Mouse (Mus musculus) adrenal gland, postnatal 10 days (tissue): ENCODE measurements around the gene Wnt9b. TPM values are rescaled to one million over a fixed set of nuclear protein-coding genes. Genes with fewer than 3 reads are reported as not detected.

ENCODE experiments used
- DNase-seq: peaks from one replicate; pipeline ENCODE4 v3.0.0; 2021; ENCODE audit warnings: mixed read lengths
- total RNA-seq, 2 experiments: library from RNA; stranded (reverse); gene quantifications; 2 replicates each; pipeline ENCODE4 v1.2.3; 2021

Wnt9b gene
- total RNA-seq, 2 experiments from 2014 or later, result 0.12 to 0.39 TPM

DNA sequence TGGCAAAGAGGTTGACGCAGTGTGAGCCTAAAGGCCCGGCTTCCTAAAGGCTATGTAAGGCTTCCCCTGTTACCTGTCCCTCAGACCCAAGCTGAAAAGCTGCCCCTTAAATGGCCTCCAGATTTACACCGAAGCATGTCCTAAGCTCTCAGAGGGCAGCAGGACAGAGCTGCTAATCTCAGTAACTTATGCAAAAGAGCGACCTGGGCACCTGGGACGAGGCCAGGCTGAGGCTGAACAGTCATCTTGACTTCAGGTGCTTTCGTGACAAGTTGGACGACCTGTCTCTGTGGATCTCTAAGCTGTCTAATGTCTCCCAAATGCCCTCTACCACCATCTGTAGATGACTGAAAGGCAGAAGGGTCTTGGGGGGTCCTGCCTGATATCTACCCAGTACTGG lies 17.3 kb downstream of the Wnt9b start:
- DNase-seq, result no peak

DNA sequence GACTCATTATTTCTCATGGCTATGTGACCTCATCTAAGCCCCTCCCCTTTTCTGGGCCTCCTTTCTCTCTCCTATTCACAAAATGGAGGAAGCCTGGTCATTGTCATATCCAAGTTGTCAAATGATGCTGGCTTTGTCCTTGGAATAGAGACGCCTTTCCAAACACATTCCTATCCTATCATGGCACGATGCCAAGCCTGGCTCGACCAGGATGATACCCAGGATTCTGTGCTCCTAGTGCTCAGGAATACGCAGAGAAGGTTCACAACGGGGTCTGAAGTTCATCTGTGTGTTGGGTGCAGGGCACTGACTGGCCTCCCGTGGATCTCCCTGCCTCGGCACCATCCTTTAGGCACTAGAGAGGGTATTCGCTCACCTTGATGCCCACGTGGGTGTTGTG lies 18.0 kb downstream of the Wnt9b start:
- no peak for DNase-seq

DNA sequence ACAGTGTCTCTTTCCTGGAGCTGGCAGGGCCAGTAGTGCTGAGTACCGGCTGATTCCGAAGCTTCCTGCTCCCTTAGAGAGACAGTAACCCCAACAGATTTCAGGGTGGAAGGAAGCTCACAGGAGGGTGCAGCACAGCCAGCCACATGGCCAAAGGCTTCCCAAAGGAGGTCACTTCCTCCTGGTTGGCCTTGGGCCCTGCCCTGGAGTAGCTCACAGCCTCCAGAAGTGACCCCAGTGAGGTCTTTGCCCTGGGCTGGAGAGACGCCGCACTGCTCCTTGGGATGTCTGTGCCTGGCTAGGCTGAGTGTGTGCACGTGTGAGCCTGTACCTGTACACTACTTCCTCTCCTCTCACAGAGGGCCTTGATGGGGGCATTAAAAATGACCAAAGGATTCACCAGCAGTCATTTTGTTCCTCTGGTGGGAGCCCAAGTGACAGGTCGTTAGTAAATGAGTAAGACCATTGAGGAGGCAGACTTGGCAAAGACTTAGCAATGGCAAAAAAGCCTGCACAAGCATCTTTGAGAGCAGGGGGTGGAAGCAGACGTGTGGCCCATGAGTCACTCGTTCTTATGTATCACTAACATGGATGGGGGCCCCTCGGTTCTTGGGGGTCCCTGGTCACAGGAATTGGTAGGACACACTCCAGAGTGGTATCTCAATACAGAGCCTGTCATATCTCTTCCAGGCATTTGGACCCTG lies 20.2 kb downstream of the Wnt9b start:
- no peak for DNase-seq

DNA sequence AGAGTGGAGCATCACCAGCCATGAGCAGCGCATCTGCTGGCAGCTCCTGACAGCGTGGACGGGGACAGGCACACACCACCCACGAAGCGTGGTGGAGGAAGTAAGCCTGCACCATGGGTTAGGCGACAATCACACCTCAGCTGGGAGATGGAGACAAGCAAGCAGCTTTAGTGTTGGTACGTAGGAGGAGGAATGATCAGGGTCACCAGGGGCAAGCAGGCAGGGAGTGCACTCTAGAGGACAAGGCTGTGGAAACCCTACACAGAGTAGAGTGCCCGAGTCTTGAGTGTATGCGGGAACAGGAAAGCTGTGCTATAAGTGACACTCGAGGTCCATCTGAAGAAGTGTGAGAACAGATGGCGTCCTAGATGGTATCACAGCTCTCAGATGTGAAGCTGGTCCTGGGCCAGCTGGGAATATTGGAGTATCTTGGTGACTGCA lies 25.3 kb downstream of the Wnt9b start:
- no peak for DNase-seq

DNA sequence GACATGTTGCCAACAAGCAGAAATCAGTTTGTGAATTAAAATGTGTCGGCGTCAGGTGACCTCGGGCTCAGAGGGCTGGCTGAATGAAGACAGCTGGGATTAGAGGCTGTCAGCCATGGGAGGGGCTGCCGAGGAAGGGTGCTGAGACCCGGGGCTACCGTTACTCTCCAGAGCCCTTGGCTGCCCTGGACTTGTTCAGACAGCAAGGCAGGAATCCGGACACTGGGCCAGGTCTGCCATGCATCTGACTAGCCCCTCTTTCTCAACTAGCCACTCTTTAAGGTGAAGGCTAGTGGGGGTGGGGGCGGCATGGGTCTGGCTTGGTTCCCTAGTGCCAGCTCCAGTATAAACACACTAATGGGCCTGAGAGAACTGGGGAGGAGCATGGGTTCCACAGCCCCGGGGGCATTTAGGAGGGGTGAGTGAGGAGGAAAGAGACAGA lies 27.6 kb downstream of the Wnt9b start:
- no peak for DNase-seq

DNA sequence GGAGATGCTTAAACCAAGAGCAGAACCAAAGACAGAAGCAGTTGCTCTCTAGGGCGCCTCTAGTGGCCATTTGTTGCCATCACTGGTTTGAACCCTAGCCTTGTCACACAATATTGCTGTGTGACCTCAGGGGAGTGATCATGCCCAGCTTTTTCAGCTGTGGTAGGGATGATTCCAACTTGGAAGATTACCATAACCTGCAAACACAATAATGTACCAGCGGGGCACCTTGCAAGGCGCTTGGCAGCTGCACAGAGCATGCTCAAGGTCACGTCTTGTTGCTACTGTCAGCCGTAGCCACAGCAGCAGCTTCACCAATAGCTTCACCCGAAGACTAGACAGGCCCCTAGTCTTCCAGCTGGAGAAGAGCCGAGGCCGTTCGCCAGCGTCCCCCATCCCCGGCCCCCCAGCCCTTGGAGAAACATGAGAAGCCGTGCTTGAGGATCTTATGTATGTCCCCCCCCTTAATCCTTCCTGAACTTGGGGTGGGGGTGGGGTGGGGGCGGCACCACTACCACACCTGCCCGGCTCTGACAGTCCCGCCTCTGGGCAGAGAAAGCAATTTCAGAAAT lies 28.1 kb downstream of the Wnt9b start:
- peak; percentile 35 for DNase-seq

DNA sequence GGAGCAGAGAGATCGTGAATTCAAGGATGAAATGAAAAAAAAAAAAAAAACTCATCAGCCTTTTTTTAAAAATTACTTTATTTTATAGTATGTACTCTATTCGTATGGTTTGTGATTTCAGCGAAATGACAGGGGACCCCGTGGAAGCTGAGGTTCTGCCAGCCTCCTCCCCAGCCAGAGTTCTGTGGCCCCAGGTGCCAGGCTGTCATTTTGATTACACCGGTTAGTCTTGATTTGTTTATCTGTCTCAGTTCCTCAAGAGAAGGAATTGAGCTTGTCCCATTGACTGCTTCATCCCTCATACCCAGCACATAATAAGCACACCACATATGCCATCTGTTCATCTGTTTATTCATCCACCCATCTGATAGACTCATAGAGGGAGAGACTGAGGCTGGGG lies 30.2 kb downstream of the Wnt9b start:
- no peak for DNase-seq

DNA sequence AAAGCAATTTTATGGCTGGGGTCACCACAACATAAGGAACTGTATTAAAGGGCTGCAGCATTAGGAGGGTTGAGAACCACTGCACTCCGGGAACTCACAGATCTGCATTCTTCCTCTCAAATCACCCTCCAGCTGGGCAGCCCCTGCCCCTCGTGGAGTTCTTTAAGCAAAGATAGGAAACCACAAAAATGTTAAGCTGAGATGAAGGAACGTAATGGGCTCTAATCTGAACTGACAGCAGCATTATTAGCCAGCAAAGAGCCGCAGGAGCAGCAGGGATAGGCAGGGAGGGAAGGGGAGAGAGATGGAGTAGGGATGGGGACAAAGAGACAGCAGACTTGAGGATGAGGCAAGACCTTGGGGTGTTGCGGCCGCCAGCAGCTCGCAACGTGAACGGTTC lies 32.6 kb downstream of the Wnt9b start:
- no peak for DNase-seq

DNA sequence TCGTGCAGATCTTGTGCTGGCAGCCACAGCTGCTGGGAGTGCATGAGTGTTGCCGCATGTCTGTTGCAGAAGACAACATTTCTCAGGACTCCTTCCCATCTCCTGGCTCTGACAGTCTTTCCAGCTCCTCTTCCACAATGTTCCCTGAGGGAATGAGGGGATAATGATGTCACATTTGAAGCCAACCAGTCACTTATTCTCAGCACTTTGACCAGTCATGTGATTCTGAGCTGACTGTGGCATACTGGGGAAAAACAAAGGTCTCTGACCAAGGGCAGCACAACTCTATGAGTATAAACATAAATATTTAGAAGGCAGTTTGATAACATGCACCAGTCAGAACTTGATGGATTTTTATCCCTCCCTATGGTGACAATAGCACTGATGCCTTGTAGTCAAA lies 35.5 kb downstream of the Wnt9b start:
- DNase-seq, result no peak

DNA sequence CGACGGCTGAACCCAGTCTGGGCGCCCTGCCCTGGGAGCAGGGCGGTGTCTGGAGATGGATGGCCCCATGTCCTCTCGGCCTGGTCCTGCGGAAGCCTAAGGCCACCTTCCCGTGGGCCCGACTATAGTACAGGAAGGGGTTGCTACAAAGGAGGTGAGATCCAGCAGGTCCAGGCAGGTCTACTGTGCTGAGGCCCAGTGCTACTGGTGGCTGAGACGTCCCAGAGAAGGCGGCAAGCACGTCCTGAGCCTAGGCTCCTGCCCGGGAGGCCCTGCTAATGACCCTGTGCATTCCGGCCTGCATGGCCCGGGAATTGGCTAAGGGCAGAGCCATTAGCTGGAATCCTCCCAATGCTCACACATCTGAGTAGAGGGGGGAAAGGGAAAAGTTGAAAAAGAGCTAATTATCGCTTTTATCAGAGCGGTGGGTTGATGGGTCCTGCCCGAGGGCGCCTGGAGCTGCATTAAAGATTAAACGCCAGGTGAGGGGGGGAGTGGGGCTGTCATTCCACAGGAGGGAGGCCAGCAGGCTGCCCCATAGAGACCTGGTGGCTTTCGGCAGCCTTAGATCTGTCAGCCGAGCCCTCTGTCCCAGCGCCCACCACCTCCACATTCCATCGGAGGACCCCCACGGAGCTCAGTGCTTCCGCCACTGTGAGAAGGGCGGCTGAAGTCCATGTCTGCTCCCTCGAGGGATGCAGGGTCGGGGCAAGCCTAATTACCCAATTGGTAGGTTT lies 37.6 kb downstream of the Wnt9b start:
- no peak for DNase-seq

DNA sequence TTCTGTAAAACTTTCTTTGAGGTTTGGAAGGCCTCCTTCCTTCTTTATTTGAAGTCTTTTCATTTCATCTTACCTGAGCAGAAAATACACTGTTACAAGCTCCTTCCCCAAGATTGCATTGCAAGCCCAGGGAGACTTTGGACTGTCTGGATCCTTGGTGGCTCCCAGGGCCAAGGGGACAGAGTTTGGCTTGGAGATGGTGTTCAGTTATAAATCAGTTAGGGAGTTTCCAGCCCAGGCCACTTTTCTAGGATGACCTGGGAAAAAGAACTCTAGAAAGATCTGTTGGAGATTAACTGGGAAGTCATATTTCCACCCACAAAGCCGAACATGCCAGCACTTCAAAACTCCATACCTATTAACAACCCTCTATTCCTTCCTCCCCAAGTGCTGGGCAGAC lies 39.6 kb downstream of the Wnt9b start:
- no peak for DNase-seq

DNA sequence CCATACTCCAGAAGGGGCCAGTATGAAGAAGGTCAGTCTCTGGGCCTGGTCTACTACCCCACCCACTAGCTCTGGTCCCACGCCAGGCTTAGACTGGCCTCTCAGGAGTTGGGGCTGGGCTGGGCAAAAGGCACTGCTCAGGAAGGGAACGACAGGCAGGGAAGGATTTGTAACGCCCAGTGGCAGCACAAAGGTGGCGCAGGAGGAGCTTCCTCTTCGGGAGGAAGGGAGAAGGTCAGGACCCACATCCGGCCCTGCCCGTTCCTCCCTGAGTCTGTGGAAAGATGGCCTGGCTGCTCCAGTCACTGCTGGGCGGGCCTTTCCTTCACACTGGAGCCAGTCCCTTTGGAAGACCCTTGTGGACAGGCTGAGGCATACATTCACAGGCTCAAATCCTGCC lies 42.6 kb downstream of the Wnt9b start:
- peak; percentile 45 for DNase-seq

DNA sequence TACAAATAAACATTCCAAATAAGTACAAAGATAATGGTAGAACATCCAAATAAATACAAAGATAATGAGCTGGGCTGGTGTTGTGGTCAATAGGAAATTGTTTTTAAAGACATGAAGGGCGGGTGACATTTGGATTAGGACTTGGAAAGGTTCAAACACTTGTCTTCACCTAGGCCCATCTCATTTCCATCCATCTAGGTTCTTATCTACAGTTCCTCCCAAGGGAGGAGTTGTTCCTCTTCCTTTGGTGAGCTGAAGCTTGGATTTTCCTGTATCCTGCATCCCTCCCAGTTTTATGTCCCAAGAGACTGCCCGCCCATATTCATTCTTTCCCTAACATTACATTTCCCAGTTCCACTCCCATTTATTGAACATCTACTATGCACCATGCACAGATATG lies 51.4 kb downstream of the Wnt9b start:
- no peak for DNase-seq

DNA sequence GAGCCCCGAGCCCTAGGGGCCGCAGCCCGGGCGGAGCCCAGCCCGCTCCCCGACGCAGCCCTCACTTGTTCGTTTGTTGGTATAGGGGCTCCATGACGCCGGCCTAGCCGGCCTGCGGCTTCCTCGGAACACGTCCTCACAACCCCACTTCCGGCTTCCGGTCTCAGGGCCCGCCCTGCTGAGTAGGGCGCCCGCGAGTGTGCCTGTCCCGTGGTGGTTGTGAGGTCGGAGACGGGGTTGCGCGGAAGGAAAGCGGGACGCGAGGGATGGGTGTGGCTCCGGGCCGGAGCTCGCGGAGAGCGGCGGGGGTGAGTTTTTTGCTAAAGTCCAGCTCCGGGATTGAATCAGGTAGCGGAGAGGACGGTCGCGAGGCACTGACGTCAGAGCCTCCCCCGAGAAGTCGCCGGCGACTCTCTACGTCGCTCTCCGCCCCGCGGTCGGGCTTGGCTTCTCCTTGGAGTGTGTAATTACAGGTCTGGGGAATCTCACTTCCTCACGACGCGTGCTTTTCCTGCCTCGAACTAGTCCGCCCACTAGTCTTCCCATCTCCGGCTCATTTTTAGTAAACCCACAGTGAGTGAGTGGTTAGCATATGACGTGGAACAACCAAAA lies 52.0 kb downstream of the Wnt9b start, which contains the start of gene Gosr2:
Gene Gosr2, minus strand, starts transcription at position 334 of the 612 bp plus-strand sequence.
- DNase-seq, result peak; percentile 91

DNA sequence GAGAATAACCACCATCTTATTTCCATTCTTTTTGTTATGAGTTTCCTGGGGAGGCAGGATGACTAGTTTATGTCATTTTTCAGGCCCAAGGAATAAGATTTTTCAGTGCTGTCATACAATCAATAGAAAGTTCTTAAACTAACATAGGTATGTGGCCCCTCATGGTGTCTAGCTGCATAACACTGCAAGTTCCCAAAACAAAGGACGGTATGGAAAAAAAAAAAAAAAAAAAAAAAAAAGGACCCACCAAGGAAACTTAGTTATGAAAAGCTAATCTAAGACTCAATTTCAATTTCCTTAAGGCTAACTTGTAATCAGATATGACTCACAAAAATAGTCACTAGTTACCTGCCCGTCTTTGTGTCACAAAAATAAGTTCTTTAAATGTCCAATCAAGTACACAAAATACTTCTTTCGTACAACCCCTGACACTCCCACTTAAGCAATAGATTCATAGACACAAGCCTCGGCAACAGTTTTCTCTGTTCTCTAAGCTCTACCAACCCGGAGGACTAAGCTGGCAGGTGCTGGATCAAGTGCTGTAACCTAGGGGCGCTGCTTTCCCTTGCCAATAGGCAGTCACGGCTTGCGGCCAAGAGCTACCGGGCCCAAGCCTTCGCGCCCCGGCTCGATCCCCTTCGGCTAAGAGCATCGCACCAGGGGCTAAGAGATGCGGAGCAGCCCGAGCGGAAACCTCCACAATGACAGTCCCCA lies 52.6 kb downstream of the Wnt9b start:
- DNase-seq, result no peak

DNA sequence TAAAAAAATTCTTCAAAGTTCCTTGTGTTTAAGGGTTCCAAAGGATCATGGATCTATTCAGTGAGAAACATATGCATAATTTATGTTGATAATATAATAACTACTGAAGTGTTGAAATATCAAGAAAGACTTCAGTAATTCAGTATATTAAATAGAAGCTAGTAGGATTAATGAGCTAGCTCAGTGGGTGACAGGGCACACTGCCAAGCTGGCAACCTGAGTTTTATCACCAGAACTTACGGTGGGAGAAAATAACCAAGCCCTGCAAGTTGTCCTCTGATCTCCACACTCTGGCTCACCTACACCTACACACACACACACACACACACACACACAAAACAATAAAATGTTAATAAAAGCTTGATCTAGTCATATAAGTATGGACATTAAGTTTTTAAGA lies 56.4 kb downstream of the Wnt9b start:
- DNase-seq, result no peak

DNA sequence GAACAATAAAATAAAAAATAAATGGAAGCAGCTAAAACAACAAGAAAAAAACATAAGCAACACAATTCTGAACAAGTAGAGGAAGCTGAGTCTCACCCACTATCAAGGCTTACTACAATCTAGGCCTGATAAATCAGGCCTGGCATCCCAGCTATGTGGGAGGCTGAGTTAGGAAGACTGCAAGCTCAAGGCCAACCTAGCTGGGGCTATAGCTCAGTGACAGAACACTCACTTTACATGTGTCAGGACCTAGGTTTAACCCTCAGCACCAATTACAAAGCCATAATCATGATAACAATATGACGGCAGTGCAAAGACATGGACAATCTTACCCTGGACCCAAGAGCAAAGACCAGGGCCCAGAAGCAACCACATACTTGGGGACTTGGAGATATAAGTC lies 58.6 kb downstream of the Wnt9b start:
- no peak for DNase-seq

DNA sequence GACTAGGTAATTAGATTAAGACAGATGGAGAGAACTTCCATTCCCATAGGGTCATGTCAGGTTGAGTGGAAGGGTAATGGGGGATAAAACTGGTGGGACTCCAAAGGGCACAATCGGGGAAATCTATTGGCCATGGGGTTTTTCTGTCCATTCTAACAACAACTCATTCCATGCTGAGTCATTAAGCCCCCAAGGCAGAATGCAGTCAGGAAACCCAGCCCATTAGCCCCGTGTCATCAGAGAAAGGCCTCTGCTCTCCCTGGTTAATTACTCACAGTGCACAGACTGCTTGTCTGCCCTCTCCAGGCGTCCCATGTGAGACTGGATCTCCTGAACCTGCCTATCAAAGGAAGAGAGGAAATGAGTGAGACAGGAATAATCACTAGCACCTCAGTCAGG lies 60.6 kb downstream of the Wnt9b start:
- DNase-seq, result no peak

DNA sequence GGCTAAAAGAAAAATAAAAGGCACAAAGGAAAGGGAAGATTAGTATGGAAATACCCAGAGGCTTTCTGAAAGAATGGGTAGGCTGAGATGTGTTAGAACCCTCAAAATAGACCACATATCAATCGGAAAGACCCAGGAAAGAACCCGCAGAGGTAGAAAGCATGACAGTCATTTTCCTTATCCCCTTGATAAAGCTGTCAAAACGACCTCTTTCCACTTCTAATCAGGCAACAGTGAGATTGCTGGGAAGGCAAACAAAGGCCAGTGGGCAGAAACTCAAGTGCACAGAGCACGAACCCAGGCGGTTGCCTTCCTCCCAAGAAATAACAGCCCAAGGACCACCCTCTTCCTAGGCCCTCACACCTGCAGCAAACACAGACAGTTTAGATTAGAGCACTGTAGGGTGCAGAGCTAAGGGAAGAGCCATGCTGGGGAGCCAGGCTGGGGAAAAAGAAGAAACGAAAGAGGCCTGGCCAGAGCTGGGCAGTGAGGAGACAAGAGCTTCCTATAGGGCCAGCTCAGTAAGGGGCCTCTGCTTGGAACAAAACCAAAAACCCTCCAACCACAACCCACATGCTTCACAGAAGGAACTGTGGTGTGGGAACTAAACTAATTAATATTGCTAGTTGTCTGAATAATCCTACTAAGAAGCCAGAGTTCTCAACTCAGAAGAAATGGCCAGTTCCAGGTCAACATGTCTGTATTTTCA lies 61.2 kb downstream of the Wnt9b start:
- DNase-seq, result no peak

DNA sequence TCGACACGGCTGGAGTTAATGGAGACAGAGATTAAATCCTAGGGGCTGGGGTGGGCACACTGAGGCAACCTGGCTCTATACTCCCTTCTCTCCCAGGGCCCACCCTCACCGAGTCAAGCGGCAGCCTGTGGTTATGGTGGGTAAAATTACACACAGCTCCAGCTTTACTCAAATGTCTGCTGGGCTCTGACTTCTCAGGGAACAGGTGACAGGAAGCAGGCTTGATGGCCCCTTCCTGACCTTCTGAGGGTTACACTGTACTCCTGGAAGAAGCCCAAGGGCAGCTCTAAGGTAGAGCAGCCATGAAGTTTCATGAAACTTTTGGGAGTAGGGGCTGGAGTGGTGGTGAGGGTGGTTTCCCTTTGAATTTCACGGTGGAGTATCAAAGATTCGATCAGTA lies 62.9 kb downstream of the Wnt9b start:
- DNase-seq, result no peak

DNA sequence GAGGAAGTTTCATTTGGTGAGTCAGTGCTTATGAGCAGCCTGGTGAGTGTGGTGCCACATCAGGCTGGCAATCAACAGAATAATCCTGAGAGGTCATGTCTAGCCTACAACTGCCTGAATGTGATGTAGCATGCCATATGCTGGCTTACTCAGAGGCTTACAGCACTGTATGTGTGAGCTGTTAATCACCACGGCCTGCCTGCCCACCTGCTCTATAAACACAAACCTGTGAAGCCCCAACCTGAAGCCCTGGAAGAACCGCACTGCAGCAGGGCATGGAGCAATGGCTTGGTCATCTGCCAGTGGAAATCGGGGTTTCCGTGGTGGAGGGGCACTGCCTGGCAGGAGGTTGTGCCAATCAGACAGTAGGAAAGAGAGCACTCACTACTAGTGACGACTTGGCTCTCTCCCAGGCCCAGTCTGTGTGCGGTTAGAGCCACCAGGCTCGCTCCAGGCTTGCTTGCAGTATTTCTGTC lies 64.3 kb downstream of the Wnt9b start:
- peak; percentile 47 for DNase-seq
